Mouse (Mus musculus) midbrain, embryonic 16.5 days (tissue): ENCODE measurements around the gene Rasgrp2. TPM values are rescaled to one million over a fixed set of nuclear protein-coding genes. Genes with fewer than 3 reads are reported as not detected.

Source experiments
- ATAC-seq: fragments of 200-750 bp; cut with Nextera tagmentation; 2 replicates; pipeline ENCODE4 v1.8.0; 2017; ENCODE audit warnings: moderate TSS enrichment
- H3K27ac ChIP-seq: fragments of 300-500 bp; sonication (generic); 2 replicates; pipeline ENCODE4 v1.5.1; 2014; ENCODE audit warnings: mild to moderate bottlenecking, low read length, mixed read lengths
- H3K27me3 ChIP-seq: fragments of 300-500 bp; sonication (generic); 2 replicates; pipeline ENCODE4 v1.6.1; 2014; ENCODE audit warnings: low read depth, low read length, mixed read lengths; ENCODE audit not compliant: control insufficient read depth, insufficient read depth
- H3K36me3 ChIP-seq: fragments of 300-500 bp; sonication (generic); 2 replicates; pipeline ENCODE4 v1.6.1; 2014; ENCODE audit warnings: mild to moderate bottlenecking, low read length, moderate library complexity, mixed read lengths; ENCODE audit not compliant: control insufficient read depth, insufficient read depth
- H3K4me1 ChIP-seq: fragments of 300-500 bp; sonication (generic); 2 replicates; pipeline ENCODE4 v1.6.1; 2014; ENCODE audit warnings: mild to moderate bottlenecking, low read length, mixed read lengths; ENCODE audit not compliant: control insufficient read depth, insufficient read depth
- H3K4me2 ChIP-seq: fragments of 300-500 bp; sonication (generic); 2 replicates; pipeline ENCODE4 v1.6.1; 2014; ENCODE audit warnings: mild to moderate bottlenecking, low read length, mixed read lengths
- H3K4me3 ChIP-seq: fragments of 300-500 bp; sonication (generic); 2 replicates; pipeline ENCODE4 v1.5.1; 2014; ENCODE audit warnings: low read depth, mild to moderate bottlenecking, low read length, moderate library complexity, mixed read lengths
- H3K9ac ChIP-seq: fragments of 300-500 bp; sonication (generic); 2 replicates; pipeline ENCODE4 v1.6.1; 2014; ENCODE audit warnings: low read depth, low read length, mixed read lengths
- H3K9me3 ChIP-seq: fragments of 300-500 bp; sonication (generic); replicated peaks from 2 replicates; pipeline ENCODE4 v1.6.1; 2014; ENCODE audit warnings: mild to moderate bottlenecking, low read length, mixed read lengths; ENCODE audit not compliant: control insufficient read depth, poor library complexity, severe bottlenecking
- WGBS: fragments of 180-500 bp; shearing (Covaris S2); extraction: QIAGEN DNeasy Blood & Tissue Kit; methylation state at CpG from one replicate; pipeline ENCODE4 v1.1.7; 2014; 5-methylcytosine and 5-hydroxymethylcytosine counted together
- polyA plus RNA-seq: library from polyadenylated mRNA; unstranded; fragments of >200 nt; fragmentation: Nextera tagmentation; extraction: Ambion mirVana; gene quantifications from 2 replicates; pipeline ENCODE4 v1.2.1, GENCODE M21; 2015

Gene Rasgrp2
- polyA plus RNA-seq, 1 experiment from 2014 or later, result 139 TPM

DNA sequence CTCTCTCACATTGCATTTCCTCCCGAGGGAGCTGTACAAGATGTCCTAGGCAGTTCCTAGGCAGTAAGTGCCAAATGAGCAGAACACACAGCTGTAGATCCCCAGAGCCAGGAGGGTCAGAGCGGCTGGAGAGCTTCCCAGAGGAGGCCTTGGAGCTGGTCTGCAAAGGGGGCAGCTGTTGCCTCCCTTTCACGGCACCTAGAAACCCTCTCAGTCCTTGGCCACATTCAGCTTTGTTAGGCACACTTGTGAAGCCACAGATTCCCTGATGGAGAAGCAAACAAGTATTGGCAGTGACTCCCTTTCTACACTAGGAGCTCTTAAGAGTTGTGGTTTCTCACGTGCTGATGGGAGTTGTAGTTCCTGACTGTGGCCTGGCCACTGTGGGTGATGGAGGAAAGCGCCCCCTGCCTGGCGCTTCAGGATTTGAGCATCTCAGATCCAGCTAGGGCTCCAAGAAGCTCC is 52.9 kb downstream of the Rasgrp2 start:
- Histone ChIP-seq H3K9ac (peak overlapping the region; percentile 48), H3K4me2 (no peak overlapping the region), H3K9me3 (no peaks in the 10 kb centered on the region), H3K27ac (peak overlapping the region; percentile 80), H3K36me3 (peaks cover 2% of the 10 kb centered on the region), H3K4me3 (no peak overlapping the region), H3K4me1 (peaks cover 73% of the 10 kb centered on the region), H3K27me3 (no peaks in the 10 kb centered on the region)
- WGBS, result 21% methylated on average over 6 of the region's 6 CpGs
- ATAC-seq, result peak; percentile 62

DNA sequence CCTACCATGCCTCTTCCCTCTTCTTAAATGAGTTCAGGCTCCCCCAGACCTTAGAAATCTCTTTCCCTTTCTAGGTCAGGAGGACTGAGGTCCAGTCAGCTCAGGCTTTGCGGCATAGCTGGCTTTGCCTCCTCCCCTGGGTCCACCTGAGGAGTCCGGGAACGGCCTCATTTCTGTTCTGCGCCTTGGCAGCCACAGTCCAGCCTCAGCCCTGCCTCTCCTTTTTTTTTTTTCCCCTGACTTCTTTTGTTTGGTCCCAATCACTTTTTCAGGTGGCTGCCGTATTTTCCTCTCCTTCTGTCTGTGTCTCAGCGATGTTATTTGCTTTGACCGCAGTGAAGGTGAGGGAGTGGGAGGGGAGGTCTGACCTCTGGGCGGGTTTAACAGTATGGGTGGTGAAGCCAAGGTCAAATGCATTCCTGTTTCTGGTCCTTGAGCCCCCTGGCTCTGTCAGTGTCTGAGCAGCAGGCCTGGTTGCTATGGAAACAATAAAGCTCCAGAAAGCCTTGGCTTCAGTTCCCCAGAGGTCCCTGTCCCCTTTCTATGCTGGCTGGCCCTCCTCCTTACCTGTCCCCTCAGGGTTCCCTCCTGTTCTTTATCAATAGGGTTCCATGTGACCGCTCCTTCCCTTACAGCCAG is 53.7 kb downstream of the Rasgrp2 start:
- H3K4me3 ChIP-seq, result no peak overlapping the region
- peaks cover 2% of the 10 kb centered on the region for H3K36me3 ChIP-seq
- peaks cover 66% of the 10 kb centered on the region for H3K4me1 ChIP-seq
- H3K27me3 ChIP-seq, result no peaks in the 10 kb centered on the region
- H3K9me3 ChIP-seq, result no peaks in the 10 kb centered on the region
- peak overlapping the region; percentile 51; the same call in 1 of the 2 replicates for H3K9ac ChIP-seq
- 19% methylated on average over 9 of the region's 9 CpGs for WGBS
- H3K4me2 ChIP-seq, result no peak overlapping the region
- peak; percentile 33; the same call in 1 of the 2 replicates for ATAC-seq
- H3K27ac ChIP-seq, result peak overlapping the region; percentile 80

GRCm38 (mm10) chr19:6453349-6453748 is 54.2 kb downstream of the Rasgrp2 start:
- H3K4me2 ChIP-seq, result no peak overlapping the region
- ATAC-seq, result peak; percentile 19
- peak overlapping the region; percentile 51; the same call in 1 of the 2 replicates for H3K9ac ChIP-seq

DNA sequence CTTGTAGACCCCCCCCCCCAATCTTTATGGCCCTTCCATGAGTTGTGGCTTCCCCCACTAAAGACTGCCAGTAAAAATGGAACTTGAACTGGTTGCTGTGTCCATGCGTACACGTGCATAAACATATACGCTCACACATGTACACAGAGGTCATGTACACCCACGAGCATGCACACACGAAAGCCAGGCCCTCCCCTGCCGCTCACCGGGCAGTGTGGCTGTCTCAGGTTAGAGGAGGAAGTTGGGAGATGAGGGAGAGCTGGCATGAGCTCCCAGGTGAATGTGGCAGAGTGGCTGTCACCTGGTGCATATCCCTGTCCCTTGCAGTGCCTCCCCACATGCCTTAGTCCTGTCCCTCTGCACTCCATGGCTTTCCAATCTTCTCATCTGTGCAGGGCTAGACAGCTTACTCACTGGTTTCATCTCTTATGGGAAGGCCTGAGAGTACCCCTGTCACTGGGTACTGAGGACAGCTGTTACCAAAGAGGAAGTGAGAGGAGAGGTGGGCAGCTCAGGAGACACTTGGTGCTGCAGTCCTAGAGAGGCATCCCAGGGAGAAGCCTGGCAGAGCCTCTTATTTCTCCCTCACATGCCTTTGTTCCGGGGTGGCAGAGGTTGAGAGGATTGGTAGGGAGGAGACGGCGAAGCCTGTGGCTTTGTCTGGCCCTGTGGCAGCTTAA is 55.0 kb downstream of the Rasgrp2 start:
- Histone ChIP-seq H3K4me3 (no peak overlapping the region), H3K36me3 (peaks cover 10% of the 10 kb centered on the region), H3K27ac (peak overlapping the region; percentile 80), H3K4me2 (no peak overlapping the region), H3K27me3 (no peaks in the 10 kb centered on the region), H3K9me3 (no peaks in the 10 kb centered on the region), H3K9ac (peak overlapping the region; percentile 51; the same call in 1 of the 2 replicates), H3K4me1 (peaks cover 52% of the 10 kb centered on the region)
- WGBS, result 59% methylated on average over 10 of the region's 10 CpGs
- no peak for ATAC-seq

More at GRCm38 (mm10) chr19:6453349-6453748, 54.2 kb downstream of the Rasgrp2 start:
- H3K4me3 ChIP-seq, result no peak overlapping the region
- H3K36me3 ChIP-seq, result peaks cover 7% of the 10 kb centered on the region
- no peaks in the 10 kb centered on the region for H3K27me3 ChIP-seq
- H3K27ac ChIP-seq, result peak overlapping the region; percentile 80
- H3K4me1 ChIP-seq, result peaks cover 60% of the 10 kb centered on the region
- 63% methylated on average over 8 of the region's 8 CpGs for WGBS
- H3K9me3 ChIP-seq, result no peaks in the 10 kb centered on the region

DNA sequence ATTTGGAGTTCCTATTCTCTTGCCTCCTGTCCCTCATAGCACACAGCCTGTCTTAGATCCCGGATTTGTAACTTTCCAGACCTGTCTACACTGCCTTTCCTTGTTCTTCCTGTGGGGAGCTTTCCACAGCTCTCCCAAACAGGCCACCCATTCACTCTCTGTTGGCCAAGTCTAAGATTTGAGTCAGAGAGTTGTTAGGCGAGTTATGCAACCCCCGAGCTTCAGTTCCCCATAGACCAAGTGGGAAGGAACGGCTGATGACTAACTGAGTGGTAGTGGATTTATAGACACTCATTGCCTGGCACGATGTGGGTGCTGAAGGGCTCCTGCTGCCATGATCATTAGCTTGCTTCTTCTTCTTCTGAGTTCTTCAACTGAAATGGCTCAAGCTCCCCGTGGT is 60.4 kb downstream of the Rasgrp2 start:
- H3K9me3 ChIP-seq, result no peaks in the 10 kb centered on the region
- 85% methylated on average over 6 of the region's 6 CpGs for WGBS
- H3K27me3 ChIP-seq, result no peaks in the 10 kb centered on the region
- no peak overlapping the region for H3K4me3 ChIP-seq
- H3K9ac ChIP-seq, result no peak overlapping the region
- H3K36me3 ChIP-seq, result peaks cover 20% of the 10 kb centered on the region
- H3K27ac ChIP-seq, result no peak overlapping the region
- ATAC-seq, result no peak
- H3K4me2 ChIP-seq, result no peak overlapping the region
- H3K4me1 ChIP-seq, result peaks cover 12% of the 10 kb centered on the region

- peaks cover 17% of the 10 kb centered on the region for H3K36me3 ChIP-seq
- H3K4me1 ChIP-seq, result peaks cover 23% of the 10 kb centered on the region
- no peak overlapping the region for H3K4me3 ChIP-seq
- no peak overlapping the region for H3K9ac ChIP-seq
- ATAC-seq, result no peak
- no peaks in the 10 kb centered on the region for H3K9me3 ChIP-seq
- H3K27ac ChIP-seq, result no peak overlapping the region
- no peaks in the 10 kb centered on the region for H3K27me3 ChIP-seq
- no peak overlapping the region for H3K4me2 ChIP-seq
- WGBS, result 39% methylated on average over 6 of the region's 6 CpGs
Measured at GRCm38 (mm10) chr19:6462841-6463240, 63.7 kb downstream of the Rasgrp2 start.

DNA sequence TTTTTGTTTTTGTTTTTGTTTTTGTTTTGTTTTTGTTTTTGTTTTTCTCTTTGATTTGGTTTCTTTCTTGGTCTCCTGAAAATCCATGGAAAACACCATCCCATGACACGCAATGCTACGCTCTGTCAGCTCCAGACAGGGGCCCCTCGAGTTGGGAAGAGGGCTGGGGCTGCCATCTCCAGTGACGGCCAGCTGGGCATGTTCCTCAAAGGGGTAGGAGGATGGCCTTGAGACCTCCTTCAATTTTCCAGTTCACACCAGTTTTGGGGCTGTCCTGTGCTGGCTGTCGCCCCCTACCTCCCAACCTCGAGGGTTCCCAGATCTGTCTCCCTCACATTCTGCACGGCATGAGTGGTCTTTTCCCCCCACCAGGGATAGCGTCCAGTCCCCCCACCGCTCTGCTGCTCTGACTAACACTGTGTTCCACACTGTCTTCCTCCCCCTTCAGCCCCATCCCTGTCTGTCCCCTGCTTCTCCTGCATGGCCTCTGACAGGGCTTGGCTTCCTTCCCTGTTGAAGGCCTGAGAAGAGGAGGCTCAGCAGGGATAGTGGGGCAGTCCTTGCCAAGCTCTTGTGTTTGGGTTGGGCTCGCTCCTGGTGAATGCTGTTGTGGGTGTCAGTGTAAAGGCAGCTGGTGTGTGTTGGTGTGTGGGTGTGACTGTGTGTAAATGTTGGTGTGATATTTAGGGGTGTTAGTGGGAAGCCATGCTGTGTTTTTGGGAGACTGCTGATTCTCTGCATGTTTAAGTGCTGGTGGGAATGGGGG is 65.3 kb downstream of the Rasgrp2 start:
- Histone ChIP-seq H3K4me1 (peaks cover 23% of the 10 kb centered on the region), H3K9ac (no peak overlapping the region), H3K27ac (peak overlapping the region; percentile 71), H3K4me3 (no peak overlapping the region), H3K27me3 (no peaks in the 10 kb centered on the region), H3K4me2 (no peak overlapping the region), H3K36me3 (peaks cover 10% of the 10 kb centered on the region; the same call in 1 of the 2 replicates), H3K9me3 (no peaks in the 10 kb centered on the region)
- WGBS, result 36% methylated on average over 10 of the region's 10 CpGs
- ATAC-seq, result peak; percentile 62
